Mouse (Mus musculus) neural tube, embryonic 14.5 days (tissue): ENCODE measurements at regions not wholly inside any gene's neighbourhood (a gene's known extent, or its start where the extent isn't known, plus 50 kb on each side); places are given as distances from the start of the nearest gene placed in this dataset.

Experiments
- ATAC-seq: fragments of 200-750 bp; cut with Nextera tagmentation; 2 replicates; pipeline ENCODE4 v1.8.0; 2017; ENCODE audit warnings: low read depth, mild to moderate bottlenecking, moderate TSS enrichment, moderate library complexity
- H3K27ac ChIP-seq: fragments of 300-500 bp; sonication (generic); 2 replicates; pipeline ENCODE4 v1.5.1; 2014; ENCODE audit warnings: low read depth, mild to moderate bottlenecking, control low read depth, low read length, moderate library complexity, mixed read lengths
- H3K27me3 ChIP-seq: fragments of 300-500 bp; sonication (generic); 2 replicates; pipeline ENCODE4 v1.6.1; 2014; ENCODE audit warnings: low read length; ENCODE audit not compliant: control insufficient read depth, insufficient read depth
- H3K36me3 ChIP-seq: fragments of 300-500 bp; sonication (generic); 2 replicates; pipeline ENCODE4 v1.6.1; 2014; ENCODE audit warnings: low read length, mixed read lengths; ENCODE audit not compliant: control insufficient read depth, insufficient read depth
- H3K4me1 ChIP-seq: fragments of 300-500 bp; sonication (generic); 2 replicates; pipeline ENCODE4 v1.6.1; 2014; ENCODE audit warnings: low read length; ENCODE audit not compliant: control insufficient read depth, insufficient read depth
- H3K4me2 ChIP-seq: fragments of 300-500 bp; sonication (generic); 2 replicates; pipeline ENCODE4 v1.6.1; 2014; ENCODE audit warnings: mild to moderate bottlenecking, low read depth, low read length, control low read depth
- H3K4me3 ChIP-seq: fragments of 300-500 bp; sonication (generic); 2 replicates; pipeline ENCODE4 v1.5.1; 2014; ENCODE audit warnings: low read depth, low read length, control low read depth, mixed read lengths
- H3K9ac ChIP-seq: fragments of 300-500 bp; sonication (generic); replicated peaks from 2 replicates; pipeline ENCODE4 v1.6.1; 2014; ENCODE audit warnings: low read depth, mild to moderate bottlenecking, control low read depth, low read length, mixed read lengths
- H3K9me3 ChIP-seq: fragments of 300-500 bp; sonication (generic); 2 replicates; pipeline ENCODE4 v1.6.1; 2016; ENCODE audit warnings: low read length; ENCODE audit not compliant: control insufficient read depth
- WGBS: fragments of 180-500 bp; shearing (Covaris S2); extraction: QIAGEN DNeasy Blood & Tissue Kit; methylation state at CpG from one replicate; pipeline ENCODE4 v1.1.7; 2014; 5-methylcytosine and 5-hydroxymethylcytosine counted together

DNA sequence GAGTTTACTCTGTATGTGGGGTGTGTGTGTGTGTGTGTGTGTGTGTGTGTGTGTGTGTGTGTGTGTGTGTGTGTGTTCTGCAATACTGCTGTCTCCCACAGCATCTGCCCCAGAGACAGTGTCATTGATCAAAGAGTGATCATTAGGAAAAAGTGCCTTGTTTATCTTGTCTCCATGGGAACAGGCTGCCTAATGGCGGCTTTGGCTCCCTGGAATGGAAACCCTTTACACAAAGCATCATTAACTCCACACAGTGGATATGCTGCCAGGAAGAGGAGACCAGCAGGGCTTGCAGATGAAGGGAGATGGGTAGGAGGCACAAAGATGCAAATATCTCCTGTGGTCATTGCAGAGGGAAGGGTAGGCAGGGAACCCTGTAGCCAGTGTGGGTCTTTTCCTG, 106.0 kb upstream of the Cdh4 start:
- WGBS: 4% methylated on average over 1 of the region's 1 CpGs
- ATAC-seq: peak; percentile 75; the same call in 1 of the 2 replicates
- no peak overlapping the region for H3K27ac ChIP-seq

DNA sequence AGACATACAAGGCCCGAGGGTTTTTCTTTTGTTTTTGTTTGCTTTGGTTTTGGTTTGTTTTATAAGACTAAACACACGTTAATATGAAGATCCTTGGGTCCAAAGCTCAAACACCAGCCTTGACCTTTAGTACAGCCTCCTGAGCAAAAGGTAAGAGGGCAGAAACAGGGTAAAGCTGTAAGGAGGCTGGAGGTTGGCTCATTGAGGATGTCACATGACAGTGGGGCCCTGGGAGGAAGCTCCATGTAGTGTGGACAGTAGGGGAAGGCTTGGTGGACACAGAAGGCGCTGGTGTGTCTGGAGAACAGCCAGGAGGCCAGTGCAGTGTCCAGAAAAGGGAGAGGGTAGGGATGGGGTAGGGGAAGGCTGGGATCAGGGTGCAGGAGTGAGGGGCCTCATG, 89.6 kb upstream of the Cdh4 start:
- H3K9me3 ChIP-seq: no peaks in the 10 kb centered on the region
- H3K27ac ChIP-seq: no peak overlapping the region
- no peaks in the 10 kb centered on the region for H3K36me3 ChIP-seq
- H3K4me3 ChIP-seq: no peak overlapping the region
- H3K4me2 ChIP-seq: no peak overlapping the region
- no peaks in the 10 kb centered on the region for H3K4me1 ChIP-seq
- no peak overlapping the region for H3K9ac ChIP-seq
- H3K27me3 ChIP-seq: no peaks in the 10 kb centered on the region
- no peak for ATAC-seq
- 75% methylated on average over 3 of the region's 3 CpGs for WGBS

More for the DNA sequence above, 106.0 kb upstream of the Cdh4 start:
- no peaks in the 10 kb centered on the region for H3K9me3 ChIP-seq
- H3K36me3 ChIP-seq: no peaks in the 10 kb centered on the region
- 0 out of 2 replicates have a peak, but pooled peaks cover 3% of the 10 kb centered on the region for H3K4me1 ChIP-seq
- H3K4me2 ChIP-seq: no peak overlapping the region
- no peaks in the 10 kb centered on the region for H3K27me3 ChIP-seq
- no peak overlapping the region for H3K4me3 ChIP-seq
- no peak overlapping the region for H3K9ac ChIP-seq

DNA sequence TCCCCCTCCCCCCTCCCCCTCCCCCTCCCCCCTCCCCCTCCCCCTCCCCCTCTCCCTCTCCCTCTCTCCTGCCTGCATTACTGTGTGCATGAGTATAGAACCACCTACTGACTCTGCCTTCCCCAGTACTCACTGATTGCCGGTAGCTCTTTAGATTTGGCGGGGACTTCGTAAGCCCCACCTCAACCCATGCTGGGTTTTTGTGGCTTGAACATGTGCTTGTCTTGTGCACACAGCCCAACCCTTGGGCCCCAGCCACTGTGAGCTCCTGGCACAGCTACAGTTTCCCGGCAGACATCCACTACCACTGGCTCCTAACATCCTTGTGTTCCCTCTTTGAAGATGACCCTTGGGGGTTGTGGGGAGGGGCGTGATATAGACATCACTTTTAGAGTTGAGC, 87.4 kb upstream of the Cdh4 start:
- ATAC-seq: no peak
- Histone ChIP-seq H3K27ac (no peak overlapping the region), H3K4me1 (no peaks in the 10 kb centered on the region), H3K9ac (no peak overlapping the region), H3K36me3 (no peaks in the 10 kb centered on the region), H3K27me3 (no peaks in the 10 kb centered on the region), H3K4me2 (no peak overlapping the region), H3K9me3 (no peaks in the 10 kb centered on the region), H3K4me3 (no peak overlapping the region)
- 58% methylated on average over 5 of the region's 5 CpGs for WGBS

DNA sequence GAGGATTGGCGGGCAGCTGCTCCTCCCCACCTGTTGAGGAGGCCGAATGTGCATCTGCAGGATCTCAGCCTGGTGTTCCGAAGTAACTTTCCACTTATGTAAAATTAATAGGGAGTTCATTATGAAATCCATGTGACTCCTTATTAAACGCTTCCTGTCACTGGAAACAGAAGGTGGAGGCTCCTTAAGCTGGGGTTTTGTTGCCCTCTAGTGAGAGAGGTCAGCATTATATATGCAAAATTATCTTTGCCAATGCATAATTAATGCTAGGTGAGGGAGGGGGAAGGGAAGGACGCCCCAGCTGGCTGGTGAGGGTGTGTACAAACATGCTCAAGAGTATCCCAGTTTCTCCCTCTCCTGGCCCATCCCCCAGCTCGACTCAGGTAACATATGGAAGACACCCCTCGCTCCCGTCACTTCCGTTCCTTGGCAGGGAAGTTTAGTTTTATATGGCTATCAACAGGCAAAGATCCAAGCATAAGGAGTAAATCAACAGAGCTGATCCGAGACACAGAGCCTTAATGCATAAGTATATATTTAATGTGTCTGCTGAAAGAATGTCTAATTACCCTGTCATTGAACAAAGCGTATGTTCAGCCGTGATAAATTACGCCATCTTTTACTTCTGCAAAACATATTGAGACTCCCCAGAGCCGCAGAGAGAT, 71.2 kb upstream of the Cdh4 start:
- no peaks in the 10 kb centered on the region for H3K27me3 ChIP-seq
- no peaks in the 10 kb centered on the region for H3K9me3 ChIP-seq
- WGBS: 68% methylated on average over 14 of the region's 14 CpGs
- no peak overlapping the region for H3K27ac ChIP-seq
- ATAC-seq: peak; percentile 17; the same call in 1 of the 2 replicates
- H3K36me3 ChIP-seq: no peaks in the 10 kb centered on the region
- no peaks in the 10 kb centered on the region for H3K4me1 ChIP-seq
- H3K4me3 ChIP-seq: no peak overlapping the region
- H3K4me2 ChIP-seq: no peak overlapping the region
- no peak overlapping the region for H3K9ac ChIP-seq

DNA sequence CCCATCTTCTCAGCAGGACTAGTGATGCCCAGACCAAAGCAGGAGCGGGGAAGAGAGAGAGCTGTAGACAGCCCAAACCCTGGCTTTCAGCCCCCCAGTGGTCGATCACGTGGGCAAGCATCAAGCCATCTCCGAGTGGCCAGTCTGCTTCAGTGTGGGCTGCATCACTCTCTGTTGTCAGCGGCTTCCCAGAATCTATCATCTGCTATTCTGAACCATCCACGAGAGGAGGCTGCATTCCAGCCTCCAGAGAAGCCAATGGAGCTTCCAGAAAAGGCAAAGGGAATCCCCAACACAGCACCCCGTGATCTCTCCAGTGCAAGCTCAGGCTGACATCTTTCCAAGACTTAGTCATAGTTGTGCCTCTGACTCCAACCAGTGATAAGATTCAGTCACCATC, 70.7 kb upstream of the Cdh4 start:
- WGBS: 77% methylated on average over 7 of the region's 7 CpGs
- no peaks in the 10 kb centered on the region for H3K9me3 ChIP-seq
- no peaks in the 10 kb centered on the region for H3K4me1 ChIP-seq
- no peaks in the 10 kb centered on the region for H3K36me3 ChIP-seq
- no peak overlapping the region for H3K4me3 ChIP-seq
- H3K9ac ChIP-seq: no peak overlapping the region
- ATAC-seq: peak; percentile 34; the same call in 1 of the 2 replicates
- no peak overlapping the region for H3K4me2 ChIP-seq
- H3K27me3 ChIP-seq: no peaks in the 10 kb centered on the region
- H3K27ac ChIP-seq: no peak overlapping the region

DNA sequence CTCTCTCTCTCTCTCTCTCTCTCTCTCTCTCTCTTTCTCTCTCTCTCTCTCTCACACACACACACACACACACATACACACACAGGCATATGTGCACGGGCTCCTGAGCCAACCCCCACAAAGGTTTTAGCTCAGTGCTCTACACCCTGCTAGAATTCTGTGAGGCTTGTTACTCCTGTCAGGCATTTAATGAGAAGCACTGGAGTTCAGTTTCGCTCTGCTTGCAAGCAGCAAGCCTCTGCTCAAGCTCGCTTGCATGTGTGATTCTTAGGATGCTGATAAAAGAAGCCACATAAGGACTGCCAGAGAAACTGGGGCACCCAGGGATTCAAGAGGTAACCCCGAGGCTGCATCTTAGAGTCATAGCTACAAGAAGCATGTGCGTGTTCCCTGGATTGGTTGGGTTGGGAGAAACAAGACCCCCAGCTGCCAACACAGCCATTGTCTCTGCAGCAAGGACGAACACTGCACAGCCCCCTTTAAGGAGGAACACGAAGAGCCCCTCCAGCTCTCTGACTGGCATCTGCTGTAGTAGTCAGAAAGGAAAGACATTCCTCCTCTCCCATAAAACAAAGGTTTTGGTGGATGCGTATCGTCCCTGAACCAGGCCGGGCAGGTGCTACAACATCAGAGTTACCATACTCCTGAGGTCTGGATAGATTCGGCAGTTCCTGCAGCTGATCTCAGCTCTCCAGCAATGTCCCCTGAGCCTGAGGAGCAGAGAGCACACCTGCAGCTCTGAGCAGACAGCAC, 62.4 kb upstream of the Cdh4 start:
- H3K4me3 ChIP-seq: no peak overlapping the region
- no peak overlapping the region for H3K9ac ChIP-seq
- peaks cover 4% of the 10 kb centered on the region; the same call in 1 of the 2 replicates for H3K4me1 ChIP-seq
- no peak overlapping the region for H3K4me2 ChIP-seq
- 74% methylated on average over 11 of the region's 11 CpGs for WGBS
- no peaks in the 10 kb centered on the region for H3K9me3 ChIP-seq
- H3K27me3 ChIP-seq: no peaks in the 10 kb centered on the region
- H3K36me3 ChIP-seq: no peaks in the 10 kb centered on the region
- no peak for ATAC-seq
- H3K27ac ChIP-seq: no peak overlapping the region

DNA sequence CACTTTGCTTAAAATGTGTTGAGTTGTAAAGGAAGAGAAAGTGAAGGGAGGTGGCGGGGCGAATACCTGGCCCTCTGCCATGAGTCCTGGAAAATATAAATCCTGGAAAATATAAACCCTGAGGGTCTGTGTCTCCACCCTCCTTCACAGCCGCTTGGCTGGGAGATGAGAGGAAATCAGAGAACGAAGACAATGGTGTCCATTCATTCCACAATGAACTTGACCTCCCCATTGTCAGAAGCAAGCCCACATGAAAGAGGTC, 61.9 kb upstream of the Cdh4 start:
- WGBS: 60% methylated on average over 4 of the region's 4 CpGs
- no peak overlapping the region for H3K27ac ChIP-seq

DNA sequence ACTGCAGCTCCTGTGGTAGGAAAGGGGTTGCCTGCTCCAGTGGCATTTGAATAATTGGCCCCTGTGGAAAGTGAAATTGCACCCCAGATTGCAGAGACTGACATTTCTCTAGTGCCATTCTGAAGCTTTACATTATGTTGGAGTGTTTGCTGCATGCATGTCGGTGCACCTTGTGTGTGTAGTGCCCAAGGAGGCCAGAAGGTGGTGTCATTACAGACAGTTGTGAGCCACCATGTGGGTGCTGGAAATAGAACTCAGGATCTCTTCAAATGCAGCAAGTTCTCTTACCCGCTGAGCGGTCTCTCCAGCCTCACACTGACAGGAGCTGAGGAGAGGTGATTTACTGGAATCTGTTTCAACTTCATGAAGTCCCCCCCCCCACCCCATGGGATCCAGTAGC, 60.3 kb upstream of the Cdh4 start:
- H3K4me2 ChIP-seq: no peak overlapping the region
- 95% methylated on average over 3 of the region's 3 CpGs for WGBS
- no peak overlapping the region for H3K9ac ChIP-seq
- no peaks in the 10 kb centered on the region for H3K27me3 ChIP-seq
- no peak overlapping the region for H3K27ac ChIP-seq
- ATAC-seq: no peak
- no peaks in the 10 kb centered on the region for H3K9me3 ChIP-seq
- peaks cover 4% of the 10 kb centered on the region; the same call in 1 of the 2 replicates for H3K4me1 ChIP-seq
- H3K36me3 ChIP-seq: no peaks in the 10 kb centered on the region
- no peak overlapping the region for H3K4me3 ChIP-seq

More for the DNA sequence above, 61.9 kb upstream of the Cdh4 start:
- no peaks in the 10 kb centered on the region for H3K27me3 ChIP-seq
- no peaks in the 10 kb centered on the region for H3K9me3 ChIP-seq
- H3K9ac ChIP-seq: no peak overlapping the region
- H3K36me3 ChIP-seq: no peaks in the 10 kb centered on the region
- no peak overlapping the region for H3K4me2 ChIP-seq
- no peak for ATAC-seq
- no peak overlapping the region for H3K4me3 ChIP-seq
- H3K4me1 ChIP-seq: peaks cover 4% of the 10 kb centered on the region; the same call in 1 of the 2 replicates

DNA sequence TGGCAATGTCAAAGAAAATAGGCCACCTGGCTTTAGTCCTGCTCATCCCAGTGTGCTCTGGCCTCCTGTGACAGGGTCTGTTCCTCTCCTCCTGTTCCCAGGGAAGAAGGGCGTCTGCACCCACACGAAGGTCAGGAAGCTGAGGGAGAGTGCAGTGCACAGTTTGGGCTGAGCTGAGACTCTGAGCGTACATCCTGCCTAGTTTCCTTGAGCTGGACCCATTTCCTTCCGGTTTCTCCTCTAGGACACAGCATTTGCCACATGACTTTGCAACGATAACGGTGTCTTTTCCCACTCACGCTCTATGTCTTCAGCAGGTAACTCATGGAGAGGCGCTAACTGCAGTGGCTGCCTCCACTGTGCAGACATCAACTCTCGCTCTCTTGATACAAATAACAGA, 59.6 kb upstream of the Cdh4 start:
- no peak overlapping the region for H3K4me2 ChIP-seq
- H3K27ac ChIP-seq: no peak overlapping the region
- H3K27me3 ChIP-seq: no peaks in the 10 kb centered on the region
- no peak overlapping the region for H3K9ac ChIP-seq
- 81% methylated on average over 9 of the region's 9 CpGs for WGBS
- no peaks in the 10 kb centered on the region for H3K9me3 ChIP-seq
- H3K4me3 ChIP-seq: no peak overlapping the region
- no peaks in the 10 kb centered on the region for H3K36me3 ChIP-seq
- no peak for ATAC-seq
- peaks cover 4% of the 10 kb centered on the region; the same call in 1 of the 2 replicates for H3K4me1 ChIP-seq
